Mouse (Mus musculus) neural tube, postnatal 0 days (tissue): Measurements from ENCODE around the gene Pdgfa. TPM values are rescaled to one million over a fixed set of nuclear protein-coding genes. Genes with fewer than 3 reads are reported as not detected.

ENCODE experiments used
- polyA plus RNA-seq: library from polyadenylated mRNA; unstranded; fragments of >200 nt; fragmentation: Nextera tagmentation; extraction: Ambion mirVana; gene quantifications from 2 replicates; pipeline ENCODE4 v1.2.1, GENCODE M21; 2015

Gene Pdgfa
- polyA plus RNA-seq, result 63.1 and 71.3 TPM in 2 replicates

DNA sequence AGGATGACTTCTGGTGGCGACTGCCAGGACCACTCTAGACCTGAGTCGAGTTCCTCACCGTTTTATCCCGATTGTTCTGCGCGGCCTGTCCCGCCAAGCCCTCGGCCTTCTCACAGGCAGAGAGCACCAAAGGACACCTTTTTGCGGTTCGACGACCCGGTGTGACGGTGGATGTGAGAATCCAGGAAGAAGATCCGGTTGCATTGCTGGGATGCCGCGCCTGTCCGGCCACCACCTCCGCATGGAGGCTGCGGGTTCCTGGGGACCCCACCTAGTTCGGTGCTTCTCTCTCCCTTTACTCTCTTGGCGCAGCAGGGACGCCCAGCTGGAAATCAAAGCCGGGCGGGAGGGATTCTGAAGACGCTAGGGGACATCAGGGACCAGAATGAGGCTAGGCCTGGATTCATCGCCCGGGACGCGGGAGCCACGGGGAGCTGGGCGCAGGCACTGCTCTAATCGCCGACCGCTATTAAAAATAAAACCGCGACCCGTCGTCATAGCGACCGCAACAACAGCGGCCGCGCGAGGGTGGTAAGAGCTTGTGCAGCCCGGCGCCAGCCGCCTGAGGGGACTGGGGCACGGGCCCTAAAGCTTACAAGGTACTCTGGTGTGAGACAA lies at the start of gene Pdgfa:
TSS of gene Pdgfa (minus strand) at position 200 of the 618 bp plus-strand sequence.

Other genes starting within 250 kb of the Pdgfa start
- 57.9 and 61.6 TPM in 2 replicates for gene Fam20c, start 242.9 kb downstream of the Pdgfa start, polyA plus RNA-seq
- not detected in 2 replicates for gene Gm5294, start 177.3 kb downstream of the Pdgfa start, polyA plus RNA-seq
- gene Prkar1b, start 152.6 kb upstream of the Pdgfa start, polyA plus RNA-seq, result 331 and 348 TPM in 2 replicates
- 2.4 and 3.0 TPM in 2 replicates for gene Dnaaf5, start 152.9 kb upstream of the Pdgfa start, polyA plus RNA-seq
- 31.2 and 34.3 TPM in 2 replicates for gene Sun1, start 203.3 kb upstream of the Pdgfa start, polyA plus RNA-seq